10 mouse cellular contexts compared by ENCODE assay signal in the genomic region with DNA sequence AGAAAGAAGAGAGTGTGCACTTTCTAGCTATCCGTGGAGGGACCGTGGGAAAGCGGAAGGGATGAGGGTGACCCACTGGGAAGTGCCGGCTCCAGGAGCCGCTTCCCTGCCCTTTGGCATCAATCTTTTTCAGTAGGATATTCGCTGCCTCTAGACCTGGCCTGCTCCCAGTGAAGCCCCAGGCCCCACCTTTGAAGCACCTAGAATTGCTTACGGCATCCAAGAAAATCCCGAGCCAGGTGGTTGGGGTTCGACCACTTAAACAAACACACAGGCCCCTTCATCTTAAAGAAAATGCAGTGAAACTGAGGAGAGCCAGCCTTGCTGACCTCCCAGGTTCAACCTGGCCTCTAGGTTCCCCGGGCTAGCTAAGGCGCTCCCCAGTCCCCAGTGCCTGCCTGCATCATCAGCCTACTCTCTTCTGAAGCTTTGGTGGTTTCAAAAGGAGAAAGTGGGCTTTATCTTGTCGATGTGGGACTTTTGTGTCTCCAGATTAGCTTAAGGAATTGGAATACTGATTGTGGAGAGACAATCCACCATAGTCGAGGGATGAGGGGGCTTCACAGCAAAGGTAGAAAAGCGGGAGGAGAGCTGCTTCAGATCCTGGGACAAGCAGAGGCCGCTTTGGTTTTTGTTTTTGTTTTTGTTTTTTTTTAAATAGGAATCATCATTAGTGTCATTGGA. TPM values are rescaled to one million over a fixed set of nuclear protein-coding genes. Genes with fewer than 3 reads are reported as not detected.
DNase-seq lines count a peak whose midpoint lies in the region; ATAC-seq lines count a peak whose summit lies in the region.
"Had no signal": no experiment of that assay in that cellular context is flagged by ENCODE, and none has a peak within 500 bp of the region (broad histone marks: within the 10 kb centered on the region; RNA-seq: fewer than 3 reads in every experiment).

No protein-coding gene starts in this region.

- H3K27me3 ChIP-seq in kidney, embryonic 15.5 days = peaks cover 98% of the 10 kb centered on the region
- peaks cover 99% of the 10 kb centered on the region for H3K27me3 ChIP-seq in embryonic facial prominence, embryonic 14.5 days (replicated peaks; ENCODE audit: control insufficient read depth, insufficient read depth, low read length)
- peaks cover 99% of the 10 kb centered on the region for H3K27me3 ChIP-seq in limb, embryonic 12.5 days
- peaks cover 95% of the 10 kb centered on the region for H3K27me3 ChIP-seq in neural tube, embryonic 13.5 days

- no peak for DNase-seq in kidney, adult 8-10 months
- no peak for DNase-seq in embryonic facial prominence, embryonic 14.5 days (ENCODE audit: low spot score)
- no peak for DNase-seq in adrenal gland, adult 18-20 months (ENCODE audit: low spot score in 2 of 2)

- H3K9me3 ChIP-seq in kidney, embryonic 15.5 days (replicated peaks) = no peaks in the 10 kb centered on the region
- H3K9me3 ChIP-seq in embryonic facial prominence, embryonic 14.5 days (ENCODE audit: control insufficient read depth, low read length) = no peaks in the 10 kb centered on the region
- H3K9me3 ChIP-seq in limb, embryonic 12.5 days = no peaks in the 10 kb centered on the region
- H3K9me3 ChIP-seq in neural tube, embryonic 13.5 days = no peaks in the 10 kb centered on the region
- H3K9me3 ChIP-seq: neural tube, embryonic 12.5 days had no signal

- H3K27ac ChIP-seq in kidney, embryonic 15.5 days = peak overlapping the region; percentile 87
- no peak overlapping the region for H3K27ac ChIP-seq in embryonic facial prominence, embryonic 14.5 days (replicated peaks; ENCODE audit: low read depth, low read length)
- H3K27ac ChIP-seq in limb, embryonic 12.5 days = no peak overlapping the region
- no peak overlapping the region for H3K27ac ChIP-seq in neural tube, embryonic 13.5 days (replicated peaks)
- H3K27ac ChIP-seq: layer of hippocampus, adult 2 months; neural tube, embryonic 12.5 days had no signal

- no peak for ATAC-seq in kidney, embryonic 15.5 days (replicated peaks; ENCODE audit: low FRiP score)
- ATAC-seq in embryonic facial prominence, embryonic 14.5 days (ENCODE audit: low read depth) = no peak
- no peak for ATAC-seq in limb, embryonic 12.5 days (ENCODE audit: insufficient number of reproducible peaks, insufficient read depth, low FRiP score, low TSS enrichment, low read depth)
- ATAC-seq in neural tube, embryonic 13.5 days (ENCODE audit: low read depth) = no peak
- ATAC-seq in erythroblast, adult 5-6 weeks (replicated peaks; ENCODE audit: low FRiP score, poor library complexity, severe bottlenecking) = no peak
- ATAC-seq: forebrain, embryonic 14.5 days had no signal

- 6% methylated on average over 15 of the region's 15 CpGs for WGBS in kidney, embryonic 15.5 days
- WGBS in embryonic facial prominence, embryonic 14.5 days = 9% methylated on average over 15 of the region's 15 CpGs
- 5% methylated on average over 15 of the region's 15 CpGs for WGBS in limb, embryonic 12.5 days
- WGBS in neural tube, embryonic 13.5 days = under 1% methylated on average over 15 of the region's 15 CpGs

- H3K36me3 ChIP-seq in kidney, embryonic 15.5 days = no peaks in the 10 kb centered on the region
- H3K36me3 ChIP-seq in embryonic facial prominence, embryonic 14.5 days (ENCODE audit: control insufficient read depth, insufficient read depth, low read length) = no peaks in the 10 kb centered on the region
- H3K36me3 ChIP-seq in limb, embryonic 12.5 days = no peaks in the 10 kb centered on the region
- H3K36me3 ChIP-seq in neural tube, embryonic 13.5 days = no peaks in the 10 kb centered on the region
- H3K36me3 ChIP-seq: neural tube, embryonic 12.5 days had no signal

- H3K4me3 ChIP-seq in kidney, embryonic 15.5 days (replicated peaks) = peak overlapping the region; percentile 55
- peak overlapping the region; percentile 39 for H3K4me3 ChIP-seq in embryonic facial prominence, embryonic 14.5 days (ENCODE audit: low read depth, low read length)
- 0 out of 2 replicates have a peak overlapping the region, but pooled peaks have one; percentile 37 for H3K4me3 ChIP-seq in limb, embryonic 12.5 days (replicated peaks)
- peak overlapping the region; percentile 13; the same call in 1 of the 2 replicates for H3K4me3 ChIP-seq in neural tube, embryonic 13.5 days
- H3K4me3 ChIP-seq: layer of hippocampus, adult 2 months; neural tube, embryonic 12.5 days had no signal

- peak overlapping the region; percentile 41 for H3K9ac ChIP-seq in kidney, embryonic 15.5 days
- no peak overlapping the region for H3K9ac ChIP-seq in embryonic facial prominence, embryonic 14.5 days (ENCODE audit: low read depth, low read length)
- H3K9ac ChIP-seq in limb, embryonic 12.5 days (replicated peaks) = no peak overlapping the region
- H3K9ac ChIP-seq in neural tube, embryonic 13.5 days = no peak overlapping the region
- H3K9ac ChIP-seq: neural tube, embryonic 12.5 days had no signal

- H3K4me2 ChIP-seq in kidney, embryonic 15.5 days = peak overlapping the region; percentile 93
- H3K4me2 ChIP-seq in embryonic facial prominence, embryonic 14.5 days (ENCODE audit: low read depth, low read length) = peak overlapping the region; percentile 77; the same call in 1 of the 2 replicates
- H3K4me2 ChIP-seq in limb, embryonic 12.5 days = no peak overlapping the region
- H3K4me2 ChIP-seq in neural tube, embryonic 13.5 days = peak overlapping the region; percentile 38; the same call in 1 of the 2 replicates

- peaks cover 47% of the 10 kb centered on the region for H3K4me1 ChIP-seq in kidney, embryonic 15.5 days
- peaks cover 20% of the 10 kb centered on the region; the same call in 1 of the 2 replicates for H3K4me1 ChIP-seq in embryonic facial prominence, embryonic 14.5 days (ENCODE audit: control insufficient read depth, insufficient read depth, low read length)
- peaks cover 41% of the 10 kb centered on the region for H3K4me1 ChIP-seq in limb, embryonic 12.5 days (replicated peaks)
- peaks cover 37% of the 10 kb centered on the region for H3K4me1 ChIP-seq in neural tube, embryonic 13.5 days (replicated peaks)

RNA-seq across cellular contexts. Expression of a gene that starts 3.6 kb away (rescaled TPM):
- 2.8 and 3.0 TPM in 2 replicates for polyA plus RNA-seq in kidney, embryonic 15.5 days (2015; fragmentation: Nextera tagmentation; extraction: Ambion mirVana)
- 0.29 and 0.34 TPM in 2 replicates for polyA plus RNA-seq in embryonic facial prominence, embryonic 14.5 days (2014; fragmentation: Nextera tagmentation; extraction: Ambion mirVana)
- 0.35 TPM in 1 of 2 replicates, not detected in the other for polyA plus RNA-seq in limb, embryonic 12.5 days (2016; fragmentation: Nextera tagmentation; extraction: Ambion mirVana)
- 0.29 TPM in 1 of 2 replicates, not detected in the other for polyA plus RNA-seq in neural tube, embryonic 13.5 days (2015; fragmentation: Nextera tagmentation; extraction: Ambion mirVana)
- 1 to 10 TPM; 1.1 to 1.4 TPM for total RNA-seq in adrenal gland, adult 18-20 months (2021)
- not detected in 2 replicates for total RNA-seq in erythroblast, adult 5-6 weeks (2015; ENCODE audit: low replicate concordance)
- not detected in 2 replicates for total RNA-seq in erythroblast, adult 5-6 weeks (2017; ENCODE audit: low replicate concordance)
- total RNA-seq: layer of hippocampus, adult 2 months had no signal
- polyA plus RNA-seq: forebrain, embryonic 14.5 days had no signal

RNA-seq across cellular contexts. Expression of a gene that starts 4.7 kb away (rescaled TPM):
- polyA plus RNA-seq in kidney, embryonic 15.5 days (2015; fragmentation: Nextera tagmentation; extraction: Ambion mirVana) = 4.9 and 6.2 TPM in 2 replicates
- polyA plus RNA-seq in embryonic facial prominence, embryonic 14.5 days (2014; fragmentation: Nextera tagmentation; extraction: Ambion mirVana) = 0.97 TPM in 1 of 2 replicates, not detected in the other
- 0.55 TPM in 1 of 2 replicates, not detected in the other for polyA plus RNA-seq in limb, embryonic 12.5 days (2016; fragmentation: Nextera tagmentation; extraction: Ambion mirVana)
- polyA plus RNA-seq in neural tube, embryonic 13.5 days (2015; fragmentation: Nextera tagmentation; extraction: Ambion mirVana) = 1.1 TPM in 1 of 2 replicates, not detected in the other
- not detected for total RNA-seq in adrenal gland, adult 18-20 months (2021)
- not detected in 2 replicates for total RNA-seq in erythroblast, adult 5-6 weeks (2015; ENCODE audit: low replicate concordance)
- not detected in 2 replicates for total RNA-seq in erythroblast, adult 5-6 weeks (2017; ENCODE audit: low replicate concordance)
- total RNA-seq: layer of hippocampus, adult 2 months had no signal

RNA-seq across cellular contexts. Expression of a gene that starts 5.2 kb away (rescaled TPM):
- polyA plus RNA-seq in kidney, embryonic 15.5 days (2015; fragmentation: Nextera tagmentation; extraction: Ambion mirVana) = 98.5 and 108 TPM in 2 replicates
- 15.7 and 23.1 TPM in 2 replicates for polyA plus RNA-seq in embryonic facial prominence, embryonic 14.5 days (2014; fragmentation: Nextera tagmentation; extraction: Ambion mirVana)
- polyA plus RNA-seq in limb, embryonic 12.5 days (2016; fragmentation: Nextera tagmentation; extraction: Ambion mirVana) = 4.2 and 5.0 TPM in 2 replicates
- polyA plus RNA-seq in neural tube, embryonic 13.5 days (2015; fragmentation: Nextera tagmentation; extraction: Ambion mirVana) = 10.1 and 12.4 TPM in 2 replicates
- total RNA-seq in adrenal gland, adult 18-20 months (2021) = 10 to 100 TPM; 11.7 to 14.2 TPM
- 0.42 and 1.5 TPM in 2 replicates for total RNA-seq in erythroblast, adult 5-6 weeks (2015; ENCODE audit: low replicate concordance)
- total RNA-seq in erythroblast, adult 5-6 weeks (2017; ENCODE audit: low replicate concordance) = 0.56 and 1.4 TPM in 2 replicates
- total RNA-seq: layer of hippocampus, adult 2 months had no signal
